Mouse (Mus musculus): Measurements from ENCODE around the gene 3110018I06Rik.

DNA sequence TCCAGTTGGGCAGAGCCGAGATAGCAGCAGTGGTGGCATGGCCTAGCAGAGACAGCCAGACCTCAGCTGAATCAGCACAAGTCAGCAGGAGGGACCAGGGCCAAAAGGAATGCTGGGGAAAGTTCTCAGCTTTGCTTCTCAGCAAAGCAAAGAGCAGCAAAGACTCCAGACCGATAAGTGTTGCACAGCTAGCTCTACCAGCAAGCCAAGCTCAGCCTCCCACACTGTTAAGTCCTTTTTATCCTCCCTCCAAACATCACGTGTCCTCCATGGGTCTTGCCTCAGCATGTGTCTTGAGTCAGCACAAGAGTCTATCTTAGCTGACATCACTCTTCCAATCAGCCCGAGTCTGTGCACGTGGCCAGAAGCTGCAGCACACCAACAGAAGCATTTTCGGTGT lies at the start of gene 3110018I06Rik:
- TF ChIP-seq POLR2A (IDR thresholded peaks at IDR 0.05; ENCODE audit: borderline replicate concordance, extremely low read depth, insufficient read depth, insufficient read length, poor library complexity, severe bottlenecking) (no peak), CTCF (IDR thresholded peaks at IDR 0.05; ENCODE audit: borderline replicate concordance, extremely low read depth, insufficient read depth, insufficient read length) (no peak)

Data from brain, embryonic 14.5 days (tissue).